Mouse (Mus musculus) hindbrain, embryonic 12.5 days (tissue): ENCODE measurements around the gene Osm. TPM values are rescaled to one million over a fixed set of nuclear protein-coding genes. Genes with fewer than 3 reads are reported as not detected.

Experiments used
- ATAC-seq: fragments of 200-750 bp; cut with Nextera tagmentation; 2 replicates; pipeline ENCODE4 v1.8.0; 2017; ENCODE audit warnings: moderate TSS enrichment; ENCODE audit not compliant: low FRiP score
- H3K27ac ChIP-seq: fragments of 300-500 bp; sonication (generic); 2 replicates; pipeline ENCODE4 v1.5.1; 2016; ENCODE audit warnings: mild to moderate bottlenecking
- H3K27me3 ChIP-seq: fragments of 300-500 bp; sonication (generic); 2 replicates; pipeline ENCODE4 v1.6.1; 2016; ENCODE audit warnings: mild to moderate bottlenecking
- H3K36me3 ChIP-seq: fragments of 300-500 bp; sonication (generic); 2 replicates; pipeline ENCODE4 v1.6.1; 2016; ENCODE audit warnings: mild to moderate bottlenecking
- H3K4me1 ChIP-seq: fragments of 300-500 bp; sonication (generic); 2 replicates; pipeline ENCODE4 v1.6.1; 2016
- H3K4me2 ChIP-seq: fragments of 300-500 bp; sonication (generic); replicated peaks from 2 replicates; pipeline ENCODE4 v1.6.1; 2016; ENCODE audit warnings: mild to moderate bottlenecking
- H3K4me3 ChIP-seq: fragments of 300-500 bp; sonication (generic); 2 replicates; pipeline ENCODE4 v1.5.1; 2016; ENCODE audit warnings: mild to moderate bottlenecking
- H3K9ac ChIP-seq: fragments of 300-500 bp; sonication (generic); 2 replicates; pipeline ENCODE4 v1.6.1; 2016; ENCODE audit warnings: mild to moderate bottlenecking, moderate library complexity
- H3K9me3 ChIP-seq: fragments of 300-500 bp; sonication (generic); replicated peaks from 2 replicates; pipeline ENCODE4 v1.6.1; 2016; ENCODE audit warnings: mild to moderate bottlenecking
- WGBS: fragments of 180-500 bp; shearing (Covaris S2); methylation state at CpG from one replicate; pipeline ENCODE4 v1.1.7; 2016; 5-methylcytosine and 5-hydroxymethylcytosine counted together
- polyA plus RNA-seq: library from polyadenylated mRNA; unstranded; fragments of >200 nt; fragmentation: Nextera tagmentation; extraction: Ambion mirVana; gene quantifications from 2 replicates; pipeline ENCODE4 v1.2.1, GENCODE M21; 2016

The Osm gene
- polyA plus RNA-seq, 1 experiment from 2014 or later, result not detected

DNA sequence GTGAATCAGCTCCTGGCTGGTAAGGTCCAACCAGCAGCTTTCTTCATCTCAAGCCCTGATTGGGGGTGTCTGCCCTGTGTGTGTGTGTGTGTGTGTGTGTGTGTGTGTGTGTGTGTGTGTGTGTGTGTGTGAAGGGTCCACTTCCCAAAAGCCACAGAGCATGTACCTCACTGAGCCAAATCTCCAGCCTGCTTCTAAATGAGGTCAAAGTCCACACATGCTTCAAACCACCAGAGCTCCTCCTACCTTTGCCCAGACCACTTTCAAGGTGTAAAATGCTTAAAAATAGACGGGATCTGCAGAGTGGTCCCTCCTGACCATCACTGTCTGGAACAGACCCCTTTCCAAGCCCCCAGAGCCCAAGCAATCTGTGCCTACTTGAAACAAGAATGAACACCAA lies 27.1 kb downstream of the Osm start:
- Histone ChIP-seq H3K4me3 (no peak overlapping the region), H3K9me3 (no peaks in the 10 kb centered on the region), H3K27ac (no peak overlapping the region), H3K27me3 (peaks cover 48% of the 10 kb centered on the region), H3K4me2 (no peak overlapping the region), H3K9ac (no peak overlapping the region), H3K36me3 (no peaks in the 10 kb centered on the region), H3K4me1 (peaks cover 31% of the 10 kb centered on the region)
- WGBS, result 50% methylated on average over 1 of the region's 1 CpGs
- ATAC-seq, result no peak

- Histone ChIP-seq H3K9ac (no peak overlapping the region), H3K4me2 (no peak overlapping the region), H3K27me3 (peaks cover 56% of the 10 kb centered on the region), H3K27ac (no peak overlapping the region), H3K4me1 (peaks cover 31% of the 10 kb centered on the region), H3K9me3 (no peaks in the 10 kb centered on the region), H3K4me3 (no peak overlapping the region), H3K36me3 (no peaks in the 10 kb centered on the region)
- no peak for ATAC-seq
- WGBS, result 61% methylated on average over 7 of the region's 7 CpGs
Measured at GRCm38 (mm10) chr11:4264066-4264465, 27.8 kb downstream of the Osm start.

GRCm38 (mm10) chr11:4266271-4267201 lies 30.3 kb downstream of the Osm start:
- no peaks in the 10 kb centered on the region for H3K36me3 ChIP-seq
- peaks cover 21% of the 10 kb centered on the region for H3K4me1 ChIP-seq
- peak overlapping the region; percentile 57 for H3K9ac ChIP-seq
- ATAC-seq, result peak; percentile 44; the same call in 1 of the 2 replicates
- peaks cover 72% of the 10 kb centered on the region for H3K27me3 ChIP-seq
- H3K4me2 ChIP-seq, result peak overlapping the region; percentile 96
- H3K27ac ChIP-seq, result no peak overlapping the region
- H3K9me3 ChIP-seq, result no peaks in the 10 kb centered on the region
- H3K4me3 ChIP-seq, result peak overlapping the region; percentile 49
- WGBS, result 1% methylated on average over 60 of the region's 61 CpGs

DNA sequence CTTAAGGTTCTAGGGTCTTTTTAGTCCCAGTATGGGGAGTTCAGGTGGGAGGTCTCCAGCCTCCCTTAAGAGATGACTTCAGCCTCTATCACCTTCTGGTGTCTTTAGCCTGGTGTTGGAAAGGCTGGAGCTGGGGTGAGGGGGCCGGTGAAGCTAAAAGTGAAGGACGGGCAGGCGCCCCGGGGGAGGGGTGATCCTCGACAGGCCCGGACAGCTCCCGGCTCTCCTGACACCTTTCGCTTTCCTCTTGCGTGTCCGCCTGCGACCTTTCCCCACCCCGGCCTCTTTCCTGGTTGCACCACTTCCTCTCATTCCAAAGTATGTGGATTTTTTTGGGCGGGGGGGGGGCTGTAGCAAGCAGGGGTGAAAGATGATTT lies 31.0 kb downstream of the Osm start:
- ATAC-seq, result no peak
- WGBS, result 5% methylated on average over 13 of the region's 13 CpGs

GRCm38 (mm10) chr11:4268500-4268899 lies 32.3 kb downstream of the Osm start:
- peaks cover 7% of the 10 kb centered on the region for H3K4me1 ChIP-seq
- H3K9ac ChIP-seq, result no peak overlapping the region
- no peak overlapping the region for H3K27ac ChIP-seq
- 92% methylated on average over 6 of the region's 6 CpGs for WGBS
- no peak overlapping the region for H3K4me2 ChIP-seq
- no peaks in the 10 kb centered on the region for H3K9me3 ChIP-seq
- no peak overlapping the region for H3K4me3 ChIP-seq
- peaks cover 73% of the 10 kb centered on the region for H3K27me3 ChIP-seq
- no peaks in the 10 kb centered on the region for H3K36me3 ChIP-seq
- no peak for ATAC-seq

More for the DNA sequence above, 31.0 kb downstream of the Osm start:
- Histone ChIP-seq H3K27ac (no peak overlapping the region), H3K27me3 (peaks cover 74% of the 10 kb centered on the region), H3K4me1 (peaks cover 16% of the 10 kb centered on the region), H3K4me2 (peak overlapping the region; percentile 96), H3K9me3 (no peaks in the 10 kb centered on the region), H3K4me3 (peak overlapping the region; percentile 49), H3K9ac (no peak overlapping the region), H3K36me3 (no peaks in the 10 kb centered on the region)

- no peak overlapping the region for H3K4me2 ChIP-seq
- no peaks in the 10 kb centered on the region for H3K9me3 ChIP-seq
- WGBS, result 25% methylated on average over 20 of the region's 20 CpGs
- peaks cover 51% of the 10 kb centered on the region for H3K27me3 ChIP-seq
- H3K4me1 ChIP-seq, result peaks cover 7% of the 10 kb centered on the region
- no peaks in the 10 kb centered on the region for H3K36me3 ChIP-seq
- H3K4me3 ChIP-seq, result no peak overlapping the region
- H3K9ac ChIP-seq, result no peak overlapping the region
- H3K27ac ChIP-seq, result no peak overlapping the region
- no peak for ATAC-seq
Measured at GRCm38 (mm10) chr11:4270744-4271459, 34.7 kb downstream of the Osm start.

DNA sequence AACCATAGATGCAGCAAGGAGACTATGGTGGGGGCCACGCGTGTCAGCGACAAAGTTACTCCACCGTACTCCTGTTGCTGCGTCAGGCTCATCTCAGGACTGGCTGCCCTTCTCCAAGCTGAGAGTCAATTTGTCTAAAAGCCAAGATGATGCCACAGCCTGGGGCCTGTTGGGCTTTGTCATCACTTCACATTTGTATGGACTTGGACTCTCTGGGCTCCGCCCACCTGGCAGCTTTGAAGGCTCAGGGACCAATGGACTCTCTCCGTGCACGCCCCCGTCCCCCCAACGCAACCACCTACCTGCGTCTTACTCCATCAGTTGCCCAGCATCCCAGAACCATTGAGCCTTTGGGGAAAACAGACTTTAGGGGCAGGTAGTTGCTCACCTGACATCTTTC lies 35.3 kb downstream of the Osm start:
- Histone ChIP-seq H3K27ac (no peak overlapping the region), H3K4me1 (peaks cover 10% of the 10 kb centered on the region), H3K4me3 (no peak overlapping the region), H3K36me3 (no peaks in the 10 kb centered on the region), H3K9me3 (no peaks in the 10 kb centered on the region), H3K27me3 (peaks cover 44% of the 10 kb centered on the region), H3K4me2 (no peak overlapping the region), H3K9ac (no peak overlapping the region)
- 61% methylated on average over 11 of the region's 11 CpGs for whole genome bisulfite sequencing
- ATAC-seq, result no peak

DNA sequence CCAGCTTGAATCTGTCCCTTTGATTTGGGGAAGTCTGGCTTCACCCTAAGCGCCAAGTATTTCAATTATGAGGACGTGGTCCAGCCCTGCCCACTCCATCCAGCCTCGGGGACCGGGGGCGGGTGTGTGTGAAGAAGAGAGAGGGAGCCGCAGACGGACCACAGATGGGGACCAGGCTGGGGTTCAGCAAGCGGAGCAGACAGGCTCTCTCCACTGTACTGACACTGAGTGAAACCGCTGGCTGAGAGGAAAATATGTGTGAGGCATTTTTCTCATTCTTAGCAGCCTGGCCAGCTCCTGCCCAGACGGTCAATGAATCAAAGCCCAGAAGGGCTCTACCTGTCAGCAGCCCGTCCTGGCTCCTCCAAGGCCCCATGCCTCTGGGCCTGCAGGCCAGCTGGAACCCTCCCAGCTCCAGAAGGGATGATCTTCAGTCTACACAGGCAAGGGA lies 40.2 kb downstream of the Osm start:
- H3K36me3 ChIP-seq, result no peaks in the 10 kb centered on the region
- no peak for ATAC-seq
- no peak overlapping the region for H3K27ac ChIP-seq
- H3K4me2 ChIP-seq, result no peak overlapping the region
- peaks cover 8% of the 10 kb centered on the region; the same call in 1 of the 2 replicates for H3K4me1 ChIP-seq
- H3K9me3 ChIP-seq, result no peaks in the 10 kb centered on the region
- 59% methylated on average over 11 of the region's 11 CpGs for WGBS
- 0 out of 2 replicates have a peak, but pooled peaks cover 3% of the 10 kb centered on the region for H3K27me3 ChIP-seq
- no peak overlapping the region for H3K4me3 ChIP-seq
- H3K9ac ChIP-seq, result no peak overlapping the region

DNA sequence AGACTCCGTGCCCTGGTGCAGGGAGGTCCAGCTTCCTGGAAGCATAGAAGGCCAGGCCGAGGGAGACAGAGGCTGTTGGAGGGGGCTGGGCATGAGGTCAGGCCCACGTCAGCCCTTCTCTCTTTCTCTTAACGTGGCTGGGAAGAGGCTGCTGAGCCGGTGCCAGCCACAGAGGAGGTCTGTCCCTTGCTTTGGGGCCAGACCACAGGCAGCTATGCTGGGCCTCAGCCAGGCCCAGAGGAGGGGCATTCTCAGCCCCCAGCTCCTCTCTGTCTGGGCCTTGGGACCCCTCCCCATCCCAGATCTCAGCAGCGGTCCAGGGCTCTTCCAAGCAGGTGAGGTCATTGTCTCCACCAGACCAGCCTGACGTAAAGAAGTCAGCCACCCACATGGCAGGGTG lies 43.7 kb downstream of the Osm start:
- no peak for ATAC-seq
- H3K4me3 ChIP-seq, result no peak overlapping the region
- 58% methylated on average over 6 of the region's 7 CpGs for WGBS
- peaks cover 8% of the 10 kb centered on the region; the same call in 1 of the 2 replicates for H3K4me1 ChIP-seq
- H3K9me3 ChIP-seq, result no peaks in the 10 kb centered on the region
- H3K4me2 ChIP-seq, result no peak overlapping the region
- H3K9ac ChIP-seq, result no peak overlapping the region
- no peaks in the 10 kb centered on the region for H3K36me3 ChIP-seq
- H3K27ac ChIP-seq, result no peak overlapping the region
- H3K27me3 ChIP-seq, result no peaks in the 10 kb centered on the region

- Histone ChIP-seq H3K27ac (no peak overlapping the region), H3K4me3 (no peak overlapping the region), H3K36me3 (no peaks in the 10 kb centered on the region), H3K4me1 (peaks cover under 1% of the 10 kb centered on the region; the same call in 1 of the 2 replicates), H3K9me3 (no peaks in the 10 kb centered on the region), H3K9ac (no peak overlapping the region), H3K27me3 (no peaks in the 10 kb centered on the region), H3K4me2 (no peak overlapping the region)
- 87% methylated on average over 6 of the region's 6 CpGs for WGBS
- no peak for ATAC-seq
Measured at GRCm38 (mm10) chr11:4281852-4282251, 45.6 kb downstream of the Osm start.

DNA sequence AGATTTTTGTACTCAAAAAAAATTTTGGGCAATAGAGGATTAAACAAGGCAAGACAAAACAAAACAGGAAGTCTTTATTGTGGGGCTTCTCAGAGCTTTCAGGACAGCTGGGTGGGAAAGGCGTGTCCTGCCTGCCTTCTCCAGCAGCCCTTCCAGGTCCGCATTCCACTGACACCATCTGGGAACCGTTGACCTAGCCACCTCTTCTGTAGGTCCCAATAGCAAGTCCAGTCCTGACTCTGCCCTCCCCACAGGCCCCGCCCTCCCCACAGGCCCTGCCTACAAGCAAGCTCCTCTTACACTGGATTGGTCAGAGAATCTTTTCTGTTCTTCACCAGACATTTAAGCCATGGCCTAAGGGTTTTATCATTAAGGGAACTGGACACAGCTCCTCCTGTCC lies 47.4 kb downstream of the Osm start:
- H3K4me3 ChIP-seq, result no peak overlapping the region
- 17% methylated on average over 4 of the region's 4 CpGs for WGBS
- H3K4me1 ChIP-seq, result no peaks in the 10 kb centered on the region
- no peak for ATAC-seq
- H3K36me3 ChIP-seq, result no peaks in the 10 kb centered on the region
- no peak overlapping the region for H3K4me2 ChIP-seq
- no peaks in the 10 kb centered on the region for H3K27me3 ChIP-seq
- no peak overlapping the region for H3K9ac ChIP-seq
- H3K27ac ChIP-seq, result no peak overlapping the region
- no peaks in the 10 kb centered on the region for H3K9me3 ChIP-seq

DNA sequence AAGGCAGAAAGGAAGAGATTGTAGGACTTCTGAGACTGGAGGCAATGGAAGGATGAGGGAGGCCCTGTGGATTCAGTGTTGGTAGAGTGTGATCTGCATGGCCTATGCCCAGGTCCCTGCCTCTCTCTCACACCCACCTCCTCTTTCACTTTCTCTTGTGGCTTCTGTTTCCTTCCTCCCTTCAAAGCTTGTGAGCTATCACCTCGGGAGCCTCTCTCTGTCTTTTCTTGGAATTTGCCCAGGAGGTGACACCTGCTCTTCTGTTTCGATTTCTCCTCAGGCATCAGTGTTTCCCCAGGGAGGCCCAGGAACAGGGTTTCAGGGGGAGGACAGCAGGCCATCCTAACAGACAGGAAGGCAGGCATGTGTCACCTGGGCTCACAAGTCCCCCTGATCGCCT lies 53.1 kb downstream of the Osm start:
- 68% methylated on average over 3 of the region's 3 CpGs for WGBS
- Histone ChIP-seq H3K4me3 (no peak overlapping the region), H3K27ac (no peak overlapping the region), H3K27me3 (no peaks in the 10 kb centered on the region), H3K9me3 (no peaks in the 10 kb centered on the region), H3K4me2 (no peak overlapping the region), H3K36me3 (no peaks in the 10 kb centered on the region), H3K9ac (no peak overlapping the region), H3K4me1 (no peaks in the 10 kb centered on the region)
- no peak for ATAC-seq
